Mouse (Mus musculus): Measurements from ENCODE around the gene Pdcd11. TPM values are rescaled to one million over a fixed set of nuclear protein-coding genes. Genes with fewer than 3 reads are reported as not detected.

Gene Pdcd11
- polyA plus RNA-seq, 1 experiment = 8.5 TPM

DNA sequence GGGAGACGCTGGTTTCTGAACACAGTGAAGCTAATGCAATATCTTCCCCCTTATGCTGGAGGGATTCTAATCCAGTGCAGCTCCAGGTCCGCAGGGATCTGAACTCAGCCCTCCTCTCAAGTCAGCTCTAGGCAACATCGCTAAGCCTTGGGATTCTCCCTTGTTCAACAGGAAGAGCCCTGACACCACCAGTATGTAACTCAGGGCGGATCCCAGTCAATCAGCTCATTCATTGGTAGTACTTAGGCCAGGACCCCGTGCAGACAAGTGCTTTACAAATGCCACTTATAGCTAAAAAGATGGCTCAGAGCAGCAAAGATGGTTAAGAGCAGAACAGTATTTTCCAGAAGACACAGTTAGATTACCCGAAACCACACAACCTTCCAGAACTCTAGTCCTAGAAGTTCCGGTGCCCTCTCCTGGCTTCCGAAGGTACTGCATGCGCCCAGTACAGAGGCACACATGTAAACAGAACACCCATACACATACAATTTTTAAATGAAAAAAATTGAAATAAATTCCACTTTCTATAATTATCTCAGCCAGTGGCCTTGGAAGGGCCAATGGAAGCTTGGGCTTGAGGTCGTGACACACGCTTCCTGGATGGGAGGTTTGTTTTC lies 78.3 kb downstream of the Pdcd11 start:
- DNase-seq (ENCODE audit: low read depth) = no peak

GRCm38 (mm10) chr19:47174515-47174914 lies 83.9 kb downstream of the Pdcd11 start:
- no peak for DNase-seq (ENCODE audit: low read depth)

- no peak for DNase-seq (ENCODE audit: low read depth)
Observed at GRCm38 (mm10) chr19:47175472-47175871, 84.9 kb downstream of the Pdcd11 start.

DNA sequence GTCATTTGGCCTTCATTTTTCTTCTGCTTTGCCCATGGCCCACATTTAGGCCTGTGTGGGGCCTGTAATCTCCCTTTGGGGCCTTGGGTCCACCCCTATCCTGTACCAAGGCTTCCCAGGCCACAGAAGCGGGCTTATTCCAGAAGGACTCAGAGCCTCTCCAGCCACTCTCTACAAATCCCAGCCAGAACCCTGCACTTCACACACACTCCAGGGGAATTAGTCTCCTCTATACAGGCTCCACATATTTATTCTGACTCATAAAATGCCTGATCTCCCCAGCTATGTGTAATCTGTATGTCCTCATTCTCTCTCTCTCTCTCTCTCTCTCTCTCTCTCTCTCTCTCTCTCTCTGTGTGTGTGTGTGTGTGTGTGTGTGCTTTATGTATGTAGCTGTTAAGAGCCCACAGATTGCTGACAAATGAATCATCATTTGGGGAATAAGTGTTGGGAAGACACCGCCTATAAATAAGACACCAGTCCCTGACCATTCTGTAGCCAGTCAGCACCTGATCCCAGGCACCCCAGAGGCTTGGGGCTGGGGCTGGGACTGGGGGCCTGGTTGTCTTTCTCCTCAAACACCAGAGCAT lies 86.4 kb downstream of the Pdcd11 start:
- DNase-seq (ENCODE audit: low read depth) = no peak

DNA sequence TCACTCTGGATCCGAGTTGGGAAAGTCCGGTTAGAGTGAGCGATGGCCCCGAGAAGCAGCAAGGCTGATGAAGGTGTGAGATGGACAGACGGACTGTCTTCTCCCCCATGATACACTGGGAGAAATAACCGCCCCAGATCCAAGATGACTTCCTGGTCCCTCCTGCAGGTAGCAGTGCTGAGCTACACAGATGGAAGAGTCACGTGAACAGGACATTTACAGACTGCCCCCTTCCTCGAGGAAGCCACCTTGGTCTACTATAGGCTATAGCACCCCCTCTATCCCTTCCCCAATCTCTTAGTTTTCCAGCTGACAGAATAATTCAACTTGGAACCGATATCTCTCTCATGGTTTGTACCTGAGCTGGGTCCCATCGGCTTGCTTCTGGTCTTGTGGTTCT lies 87.4 kb downstream of the Pdcd11 start:
- no peak for DNase-seq (ENCODE audit: low read depth)

DNA sequence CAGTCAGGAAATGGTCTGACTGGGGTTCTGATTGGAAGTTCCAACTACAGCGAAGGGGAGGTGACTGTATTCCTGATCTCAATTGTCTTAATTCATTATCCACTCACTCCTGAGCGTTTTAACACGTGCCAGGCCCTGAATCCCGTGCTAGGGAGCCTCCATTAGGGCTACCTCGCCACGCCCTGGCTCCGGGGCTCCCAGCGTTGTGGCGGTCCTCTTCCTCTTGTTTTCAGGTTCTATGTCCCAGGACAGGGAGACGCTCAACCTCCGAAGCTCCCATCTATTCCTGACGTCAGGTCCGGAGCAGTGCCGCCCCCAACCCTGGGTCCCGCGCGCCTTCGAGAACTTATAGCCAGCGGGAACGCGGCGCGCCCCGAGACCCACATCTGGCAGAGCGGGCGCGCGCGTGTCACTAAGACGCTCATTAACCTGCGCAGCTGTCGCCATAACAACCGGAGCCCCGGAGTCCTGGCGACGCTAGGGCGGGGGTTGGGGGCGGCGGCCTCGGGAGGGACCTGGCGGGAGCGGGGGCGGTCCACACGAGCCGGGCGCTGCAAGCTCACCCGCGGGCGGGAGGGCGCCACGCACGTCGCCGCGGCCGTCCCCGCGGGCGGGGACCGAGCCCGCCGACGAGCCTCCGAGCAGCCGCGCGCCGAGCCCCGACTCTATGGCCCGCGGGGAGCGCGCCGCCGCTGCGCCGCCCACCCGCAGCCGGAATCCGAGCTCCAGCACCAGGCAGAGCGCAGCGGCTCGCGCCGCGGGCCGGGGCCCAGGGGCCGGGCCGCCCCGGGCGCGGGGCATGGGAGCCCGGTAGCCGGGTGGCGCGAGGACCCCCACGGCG lies 88.1 kb downstream of the Pdcd11 start, which contains the start of gene Neurl1a:
Gene Neurl1a, plus strand, starts transcription at position 390 of the 841 bp plus-strand sequence.
- no peak for DNase-seq (ENCODE audit: low read depth)

DNA sequence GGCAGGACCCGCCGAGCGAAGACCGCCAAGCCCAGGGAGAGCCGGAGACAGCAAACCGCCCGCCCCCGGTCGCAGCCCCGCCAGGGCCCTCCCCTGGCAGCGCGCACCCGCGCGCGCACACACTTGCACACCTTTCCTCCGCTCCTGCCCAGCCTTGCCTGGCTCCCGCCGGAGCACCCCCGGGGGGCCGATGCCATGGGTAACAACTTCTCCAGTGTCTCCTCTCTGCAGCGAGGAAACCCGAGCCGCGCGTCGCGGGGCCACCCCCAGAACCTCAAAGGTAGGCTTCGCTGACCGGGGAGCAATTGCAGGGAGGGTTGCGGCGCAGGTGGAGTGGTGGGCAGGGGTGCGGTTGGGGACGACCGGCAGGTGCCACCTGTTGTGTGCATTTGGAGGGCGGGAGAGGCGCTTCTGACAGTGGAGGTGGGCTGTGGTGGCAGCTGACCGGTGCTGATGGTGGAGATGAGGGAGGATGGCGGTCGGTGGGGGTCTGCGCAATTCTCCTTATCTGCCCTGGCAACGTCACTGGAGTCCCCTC lies 88.8 kb downstream of the Pdcd11 start:
- no peak for DNase-seq (ENCODE audit: low read depth)

DNA sequence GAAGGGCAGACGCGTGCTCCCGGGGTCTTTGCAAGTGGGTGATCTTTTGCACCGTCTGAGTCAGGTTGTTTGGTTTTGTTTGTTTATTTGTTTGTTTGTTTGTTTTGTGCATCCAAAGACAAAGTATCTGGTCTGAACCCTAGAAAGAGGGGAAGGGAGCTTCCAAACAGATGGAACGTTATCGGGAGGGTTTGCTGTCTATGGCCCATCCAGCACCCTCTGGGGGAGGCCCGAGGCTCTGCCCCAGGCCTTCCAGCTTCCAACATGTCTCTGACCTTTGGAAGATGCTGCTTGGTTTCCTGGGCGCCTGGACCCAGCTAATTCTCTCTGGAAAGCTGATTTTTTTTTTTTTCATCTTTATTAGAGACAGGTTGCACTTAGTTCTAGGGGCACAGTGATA lies 89.4 kb downstream of the Pdcd11 start:
- no peak for DNase-seq (ENCODE audit: low read depth)

Other genes starting within 250 kb of the Pdcd11 start
- 1.1 and 1.6 TPM in 2 replicates for gene Ina, start 76.1 kb upstream of the Pdcd11 start, polyA plus RNA-seq (2012; rRNA removed)
- 18.3 and 19.7 TPM in 2 replicates for gene Nt5c2, start 75.6 kb upstream of the Pdcd11 start, polyA plus RNA-seq (2012; rRNA removed)
- 8.5 and 9.3 TPM in 2 replicates for gene Pcgf6, start 39.9 kb upstream of the Pdcd11 start, polyA plus RNA-seq (2012; rRNA removed)
- 1.6 and 1.8 TPM in 2 replicates for gene Taf5, start 23.0 kb upstream of the Pdcd11 start, polyA plus RNA-seq (2012; rRNA removed)
- 120 and 168 TPM in 2 replicates for gene Usmg5, start 121 bp upstream of the Pdcd11 start, polyA plus RNA-seq (2012; rRNA removed)
- 7.5 and 8.2 TPM in 2 replicates for gene Calhm2, start 47.5 kb downstream of the Pdcd11 start, polyA plus RNA-seq (2012; rRNA removed)
- not detected in 2 replicates for gene Calhm1, start 53.5 kb downstream of the Pdcd11 start, polyA plus RNA-seq (2012; rRNA removed)
- gene Calhm3, start 67.0 kb downstream of the Pdcd11 start, polyA plus RNA-seq (2012; rRNA removed) = not detected in 2 replicates
- gene Neurl1a, start 88.1 kb downstream of the Pdcd11 start, polyA plus RNA-seq (2012; rRNA removed) = 4.6 and 5.0 TPM in 2 replicates

Measured in gonadal fat pad, adult 2 months (tissue).